Mouse (Mus musculus): ENCODE results near the gene Alpl.

Gene Alpl

GRCm38 (mm10) chr4:137770901-137771612 is 25.1 kb downstream of the Alpl start:
- DNase-seq (ENCODE audit: low spot score in 2 of 2) = no peak

- DNase-seq (ENCODE audit: low spot score in 2 of 2) = no peak
Measured at GRCm38 (mm10) chr4:137769635-137770034, 26.5 kb downstream of the Alpl start.

GRCm38 (mm10) chr4:137768831-137769230 is 27.4 kb downstream of the Alpl start:
- DNase-seq (ENCODE audit: low spot score in 2 of 2) = no peak

- no peak for DNase-seq (ENCODE audit: low spot score in 2 of 2)
Measured at GRCm38 (mm10) chr4:137768381-137768780, 27.8 kb downstream of the Alpl start.

GRCm38 (mm10) chr4:137766365-137766764 is 29.8 kb downstream of the Alpl start:
- DNase-seq (ENCODE audit: low spot score in 2 of 2) = no peak

GRCm38 (mm10) chr4:137765554-137765971 is 30.6 kb downstream of the Alpl start:
- DNase-seq (ENCODE audit: low spot score in 2 of 2) = peak in 1 of 2 experiments; percentile 50

- no peak for DNase-seq (ENCODE audit: low spot score in 2 of 2)
Measured at GRCm38 (mm10) chr4:137764621-137765020, 31.6 kb downstream of the Alpl start.

GRCm38 (mm10) chr4:137763920-137764495 is 32.2 kb downstream of the Alpl start:
- DNase-seq (ENCODE audit: low spot score in 2 of 2) = no peak

- DNase-seq (ENCODE audit: low spot score in 2 of 2) = no peak
Measured at GRCm38 (mm10) chr4:137762886-137763285, 33.3 kb downstream of the Alpl start.

GRCm38 (mm10) chr4:137754446-137754845 is 41.7 kb downstream of the Alpl start:
- no peak for DNase-seq (ENCODE audit: low spot score in 2 of 2)

- DNase-seq (ENCODE audit: low spot score in 2 of 2) = no peak
Measured at GRCm38 (mm10) chr4:137753199-137753598, 43.0 kb downstream of the Alpl start.

GRCm38 (mm10) chr4:137752471-137752870 is 43.7 kb downstream of the Alpl start:
- DNase-seq (ENCODE audit: low spot score in 2 of 2) = no peak

GRCm38 (mm10) chr4:137751717-137752116 is 44.5 kb downstream of the Alpl start:
- DNase-seq (ENCODE audit: low spot score in 2 of 2) = no peak

GRCm38 (mm10) chr4:137751310-137751709 is 44.9 kb downstream of the Alpl start:
- DNase-seq (ENCODE audit: low spot score in 2 of 2) = no peak

- DNase-seq (ENCODE audit: low spot score in 2 of 2) = no peak
Measured at GRCm38 (mm10) chr4:137750121-137750520, 46.1 kb downstream of the Alpl start.

GRCm38 (mm10) chr4:137749680-137750079 is 46.5 kb downstream of the Alpl start:
- DNase-seq (ENCODE audit: low spot score in 2 of 2) = no peak

- DNase-seq (ENCODE audit: low spot score in 2 of 2) = no peak
Measured at GRCm38 (mm10) chr4:137748726-137749125, 47.5 kb downstream of the Alpl start.

GRCm38 (mm10) chr4:137747590-137747989 is 48.6 kb downstream of the Alpl start:
- DNase-seq (ENCODE audit: low spot score in 2 of 2) = no peak

- DNase-seq (ENCODE audit: low spot score in 2 of 2) = no peak
Measured at GRCm38 (mm10) chr4:137747091-137747490, 49.1 kb downstream of the Alpl start.

GRCm38 (mm10) chr4:137744433-137744918 is 51.7 kb downstream of the Alpl start:
- DNase-seq (ENCODE audit: low spot score in 2 of 2) = peak in 1 of 2 experiments; percentile 72

- DNase-seq (ENCODE audit: low spot score in 2 of 2) = no peak
Measured at GRCm38 (mm10) chr4:137743791-137744190, 52.4 kb downstream of the Alpl start.

GRCm38 (mm10) chr4:137740350-137740749 is 55.8 kb downstream of the Alpl start:
- DNase-seq (ENCODE audit: low spot score in 2 of 2) = no peak

Data from cerebellum, postnatal 4 days (tissue).